Mouse (Mus musculus): ENCODE data around the gene Zfp672. TPM values are rescaled to one million over a fixed set of nuclear protein-coding genes. Genes with fewer than 3 reads are reported as not detected.
"Not testable (repeated sequence)": the region's sequence is repeated elsewhere in the genome, so short reads cannot be mapped to it uniquely, and the experiment has no call there.

The Zfp672 gene
- total RNA-seq (2021), result 10 to 100 TPM; 48.9 to 53.1 TPM
- long read RNA-seq, experiment 1, partial matches to known transcripts, result 1 of 39 reads
- long read RNA-seq, experiment 1, other reads (novel, unspliced or antisense), result 29 of 39 reads
- long read RNA-seq, experiment 2, partial matches to known transcripts, result 1 of 38 reads
- long read RNA-seq, experiment 2, other reads (novel, unspliced or antisense), result 29 of 38 reads

GRCm38 (mm10) chr11:58330276-58331148 lies at the start of gene Zfp672, which contains the start of gene Sh3bp5l:
Zfp672 (minus strand) TSS chr11:58330339.
Sh3bp5l (plus strand) TSS chr11:58330724.
- DNase-seq, result peak; percentile 87 to 91
- intact Hi-C loops (cut with DNase I), result no loop called here

DNA sequence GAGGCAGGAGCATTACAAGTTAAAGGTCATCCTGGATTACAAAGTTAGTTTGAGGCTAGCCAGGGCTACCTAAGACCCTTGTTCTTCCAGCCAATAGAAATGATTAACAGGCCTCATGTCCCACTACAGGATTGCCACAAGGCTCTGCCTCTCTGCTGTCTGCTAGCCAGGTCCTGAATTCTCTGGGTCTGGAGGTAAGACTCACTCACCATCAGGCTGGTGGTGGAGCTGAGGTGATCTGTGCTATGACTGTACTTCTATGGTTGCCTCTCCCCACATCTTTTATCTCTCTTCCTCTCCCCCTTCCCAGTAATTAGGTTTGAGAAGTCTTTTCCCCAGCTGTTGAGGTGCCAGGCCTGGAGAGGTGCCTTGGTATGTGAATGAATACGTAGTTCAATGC lies 49.4 kb upstream of the Zfp672 start:
- no peak for DNase-seq
- intact Hi-C loops (cut with DNase I), result no loop called here

GRCm38 (mm10) chr11:58378763-58379278 lies 48.7 kb upstream of the Zfp672 start, which contains the start of gene Lypd8:
Lypd8 (plus strand) TSS chr11:58379043.
- no peak for DNase-seq
- intact Hi-C loops (cut with DNase I), result no loop called here

DNA sequence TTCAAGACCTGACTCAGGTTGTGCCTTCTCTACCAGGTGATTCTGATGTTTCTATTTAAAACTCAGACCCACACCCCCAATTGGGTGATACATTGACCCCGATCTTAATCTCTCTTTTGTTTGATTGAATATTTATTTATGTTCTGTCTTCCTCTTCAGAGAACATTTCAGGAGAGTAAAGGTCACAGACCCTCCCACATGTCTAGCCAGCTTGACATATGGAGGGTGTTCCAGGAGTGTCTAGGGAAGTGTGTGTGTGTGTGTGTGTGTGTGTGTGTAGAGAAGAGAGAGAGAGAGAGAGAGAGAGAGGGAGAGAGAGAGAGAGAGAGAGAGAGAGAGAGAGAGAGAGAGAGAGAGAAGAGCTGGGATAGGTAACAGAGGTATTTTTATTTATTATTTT lies 47.5 kb upstream of the Zfp672 start:
- intact Hi-C loops (cut with DNase I), result no loop called here
- DNase-seq, result no peak

DNA sequence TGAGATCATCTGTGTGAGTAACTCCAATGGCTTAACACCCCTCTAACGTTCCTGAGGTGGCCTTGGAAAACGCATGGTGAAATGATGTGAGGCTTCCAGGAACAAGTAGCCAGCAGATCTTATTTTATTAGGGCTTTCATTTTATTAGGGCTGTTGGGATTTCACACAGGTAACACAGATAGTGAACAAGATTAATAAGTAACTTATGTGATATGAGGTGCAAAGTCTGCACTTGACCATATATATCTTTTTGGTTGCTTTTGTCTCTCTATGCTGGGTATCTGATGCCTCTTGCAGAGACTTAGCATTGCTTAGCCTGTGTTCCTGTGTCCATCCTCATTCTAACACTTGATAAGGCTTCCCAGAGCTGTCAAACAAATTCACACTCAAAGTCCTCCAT lies 47.1 kb upstream of the Zfp672 start:
- intact Hi-C loops (cut with DNase I), result no loop called here
- DNase-seq, result no peak

GRCm38 (mm10) chr11:58366191-58366590 lies 36.1 kb upstream of the Zfp672 start:
- intact Hi-C loops (cut with DNase I); DNase-seq: not testable (repeated sequence)

DNA sequence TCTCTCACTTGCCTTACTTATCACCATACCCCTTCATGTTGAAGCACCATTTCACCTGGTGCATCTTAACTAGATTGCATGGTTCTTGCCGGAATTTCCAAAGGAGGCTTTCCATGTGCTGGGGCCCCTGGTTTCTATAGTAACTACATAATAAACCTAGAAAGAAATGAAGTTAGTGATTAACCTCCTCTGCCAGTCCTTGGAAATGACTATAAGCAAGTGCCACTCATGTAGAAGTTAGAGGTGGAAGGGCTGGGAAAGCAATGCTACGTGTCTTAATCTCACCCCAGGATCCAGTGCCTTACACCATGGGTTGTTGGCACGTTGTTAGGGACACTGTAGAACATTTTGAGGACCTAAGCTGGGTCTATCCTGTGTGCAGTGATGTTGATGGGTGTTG lies 34.3 kb upstream of the Zfp672 start:
- intact Hi-C loops (cut with DNase I), result no loop called here
- no peak for DNase-seq

DNA sequence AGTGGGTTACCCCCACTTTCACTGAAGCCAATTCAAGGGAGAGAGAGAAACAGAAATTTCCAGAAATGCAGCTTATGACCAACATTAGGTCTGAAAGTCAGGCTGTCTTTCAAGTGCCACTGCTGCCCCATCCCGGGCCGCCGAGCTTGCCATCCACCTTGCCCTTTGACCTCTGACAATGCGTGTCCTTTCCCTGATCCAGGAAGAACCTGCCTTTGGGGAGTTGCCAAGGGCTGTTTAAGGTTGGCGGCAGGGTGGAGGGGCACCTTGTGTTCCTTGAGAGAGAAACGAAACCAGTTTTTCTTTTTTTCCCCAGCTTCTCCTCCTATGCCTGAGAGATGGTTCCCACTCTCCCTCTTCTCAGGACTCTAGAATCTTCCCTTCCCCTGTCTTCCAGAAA lies 32.4 kb upstream of the Zfp672 start:
- DNase-seq; intact Hi-C loops (cut with DNase I): not testable (repeated sequence)

- intact Hi-C loops (cut with DNase I), result no loop called here
- DNase-seq, result no peak
Measured at GRCm38 (mm10) chr11:58357844-58358534, 27.9 kb upstream of the Zfp672 start.

DNA sequence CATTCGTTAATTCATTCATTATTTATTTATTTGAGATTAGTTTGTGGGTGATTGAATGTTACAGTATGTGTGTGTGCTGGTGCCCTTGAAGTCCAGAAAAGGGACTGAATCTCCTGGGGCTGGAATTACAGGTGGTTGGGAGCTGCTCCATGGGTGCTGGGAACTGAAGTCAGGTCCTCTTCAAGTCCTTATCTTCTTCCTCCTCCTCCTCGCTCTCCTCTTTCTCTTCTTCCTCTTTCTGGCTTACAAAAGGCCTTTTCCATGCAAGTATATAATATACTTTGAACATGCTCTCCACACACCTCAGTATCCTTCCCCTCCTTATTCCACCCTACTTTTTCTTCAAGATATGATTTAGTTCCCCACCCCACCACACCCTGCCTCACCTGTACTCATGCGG lies 26.9 kb upstream of the Zfp672 start:
- intact Hi-C loops (cut with DNase I), result no loop called here
- no peak for DNase-seq

- no peak for DNase-seq
- intact Hi-C loops (cut with DNase I), result no loop called here
Measured at GRCm38 (mm10) chr11:58354927-58355326, 24.8 kb upstream of the Zfp672 start.

GRCm38 (mm10) chr11:58354476-58354875 lies 24.3 kb upstream of the Zfp672 start:
- no peak for DNase-seq
- intact Hi-C loops (cut with DNase I), result no loop called here

DNA sequence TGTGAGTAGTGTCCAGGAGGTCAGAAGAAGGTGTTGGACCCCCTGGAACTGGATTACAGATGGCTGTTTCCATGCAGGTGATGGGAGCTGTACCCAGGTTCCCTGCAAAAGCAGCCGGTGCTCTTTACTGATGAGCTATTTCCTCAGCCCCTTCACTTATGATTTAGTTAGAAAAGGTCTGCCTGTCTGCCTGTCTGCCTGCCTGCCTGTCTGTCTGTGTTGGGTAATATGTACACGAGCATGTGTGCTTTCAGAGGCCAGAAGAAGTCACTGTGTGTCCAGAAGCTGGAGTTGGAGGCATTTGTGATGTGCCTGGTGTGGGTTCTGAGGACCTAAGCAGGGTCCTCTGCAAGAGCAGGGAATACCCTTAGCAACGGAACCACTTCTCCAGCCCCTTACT lies 23.6 kb upstream of the Zfp672 start:
- DNase-seq, result no peak

GRCm38 (mm10) chr11:58352681-58353548 lies 22.8 kb upstream of the Zfp672 start:
- intact Hi-C loops (cut with DNase I), result no loop called here
- DNase-seq, result no peak

More for the DNA sequence above, 23.6 kb upstream of the Zfp672 start:
- intact Hi-C loops (cut with DNase I), result no loop called here

DNA sequence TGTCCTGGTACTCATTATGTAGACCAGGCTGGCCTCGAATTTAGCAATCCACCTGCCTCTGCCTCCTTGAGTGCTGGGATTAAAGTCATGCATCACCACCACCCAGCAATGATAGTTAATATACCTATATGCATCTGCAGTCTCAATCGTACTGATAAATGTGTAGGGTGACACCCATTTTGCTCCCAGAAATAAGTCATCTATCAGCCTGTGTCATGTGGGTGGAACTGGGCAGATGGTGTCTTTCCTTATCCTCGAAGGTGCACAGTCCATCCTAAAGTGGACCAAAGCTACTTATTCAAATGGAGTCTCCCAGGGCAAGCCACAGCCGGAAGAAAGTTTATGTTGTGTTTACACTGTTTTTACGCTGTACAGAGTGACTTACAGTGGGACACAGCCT lies 21.0 kb upstream of the Zfp672 start:
- no peak for DNase-seq
- intact Hi-C loops (cut with DNase I), result no loop called here

DNA sequence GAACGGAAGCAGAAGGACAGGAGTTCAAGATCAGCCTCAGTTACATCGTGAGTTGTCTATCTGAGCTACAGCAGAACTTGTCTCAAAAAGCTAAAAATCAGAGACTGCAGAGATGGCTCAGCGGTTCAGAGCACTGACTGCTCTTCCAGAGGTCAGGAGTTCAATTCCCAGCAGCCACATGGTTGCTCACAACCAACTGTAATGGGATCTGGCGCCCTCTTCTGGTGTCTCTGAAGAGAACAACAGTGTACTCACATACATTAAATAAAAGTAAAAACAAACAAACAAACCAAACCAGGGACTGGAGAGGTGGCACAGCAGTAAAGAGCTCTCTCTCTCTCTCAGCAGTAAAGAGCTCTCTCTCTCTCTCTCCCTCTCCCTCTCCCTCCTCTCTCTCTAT lies 20.5 kb upstream of the Zfp672 start:
- intact Hi-C loops (cut with DNase I), result no loop called here

DNA sequence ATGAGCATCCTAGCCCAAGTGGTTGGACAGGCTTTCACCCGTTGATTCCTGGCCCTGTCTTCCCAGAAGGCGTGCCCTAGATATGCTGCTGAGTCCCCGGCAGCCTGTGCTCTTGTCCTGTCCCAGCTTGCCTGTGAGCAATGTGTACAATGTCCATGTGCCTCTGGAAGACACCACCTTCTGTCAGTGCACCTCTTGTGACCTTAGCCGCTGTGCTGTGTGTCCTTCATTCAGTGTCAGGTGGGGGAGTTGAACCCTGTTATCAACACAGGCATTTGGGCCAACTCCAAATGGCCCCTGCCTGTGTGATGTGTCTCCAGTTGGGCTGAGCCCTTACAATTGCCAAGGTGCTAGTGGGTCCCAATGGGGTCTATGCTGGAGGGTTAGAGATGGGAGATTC lies 16.6 kb upstream of the Zfp672 start:
- DNase-seq, result peak in 1 of 2 experiments; percentile 14
- intact Hi-C loops (cut with DNase I), result no loop called here

More for the DNA sequence above, 20.5 kb upstream of the Zfp672 start:
- DNase-seq, result no peak

- intact Hi-C loops (cut with DNase I), result no loop called here
- peak; percentile 29 to 49 for DNase-seq
Measured at GRCm38 (mm10) chr11:58334746-58335145, 4.6 kb upstream of the Zfp672 start.

DNA sequence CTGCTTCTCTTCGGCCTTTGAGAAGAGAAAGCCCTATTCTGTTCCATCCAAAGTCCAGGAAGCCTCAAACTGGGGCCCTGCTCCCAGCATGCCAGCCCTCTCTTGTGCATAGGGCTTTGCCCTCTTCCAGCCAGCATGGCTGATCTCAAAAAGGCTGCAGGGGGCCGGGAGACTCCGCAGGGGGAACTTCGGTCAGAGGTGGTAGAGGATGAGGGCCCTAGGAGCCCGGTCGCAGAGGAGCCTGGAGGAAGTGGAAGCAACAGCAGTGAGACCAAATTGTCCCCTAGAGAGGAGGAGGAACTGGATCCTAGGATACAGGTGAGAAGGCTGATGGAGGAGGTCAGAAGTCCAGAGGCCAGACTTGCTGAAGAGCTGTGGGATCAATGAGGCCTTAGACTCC lies 1.4 kb upstream of the Zfp672 start:
- no peak for DNase-seq
- intact Hi-C loops (cut with DNase I), result no loop called here

- no peak for DNase-seq
- intact Hi-C loops (cut with DNase I), result no loop called here
Measured at GRCm38 (mm10) chr11:58331149-58331495, 983 bp upstream of the Zfp672 start.
